Mouse (Mus musculus) spleen, adult 2 months (tissue): ENCODE data around the gene Gm39566. TPM values are rescaled to one million over a fixed set of nuclear protein-coding genes. Genes with fewer than 3 reads are reported as not detected.
A peak's percentile ranks its signal among the peaks of the same experiment; 100 is the strongest.

ENCODE experiments used
- DNase-seq, 2 experiments: peaks; one replicate each; pipeline versions ENCODE4 v3.0.0 to v3.0.0-alpha.2; 2012 to 2021; ENCODE audit warnings: low spot score in 2 of 2, low read depth in 1 of 2
- H3K27ac ChIP-seq: fragments of 200-500 bp; 2 replicates; pipeline ENCODE4 v1.5.1; 2012; ENCODE audit warnings: low read length, inconsistent platforms; ENCODE audit not compliant: insufficient read depth
- H3K27me3 ChIP-seq: fragments of 200-500 bp; 2 replicates; pipeline ENCODE4 v1.6.1; 2012; ENCODE audit warnings: mild to moderate bottlenecking, moderate library complexity, low read length, inconsistent platforms; ENCODE audit not compliant: control insufficient read depth, insufficient read depth
- H3K36me3 ChIP-seq: fragments of 200-500 bp; 2 replicates; pipeline ENCODE4 v1.6.1; 2012; ENCODE audit warnings: mild to moderate bottlenecking, low read length, inconsistent platforms; ENCODE audit not compliant: control insufficient read depth, insufficient read depth
- H3K4me1 ChIP-seq: fragments of 200-500 bp; 2 replicates; pipeline ENCODE4 v1.6.1; 2011; ENCODE audit warnings: inconsistent platforms; ENCODE audit not compliant: control insufficient read depth, insufficient read depth, insufficient read length
- H3K4me3 ChIP-seq: fragments of 200-500 bp; 2 replicates; pipeline ENCODE4 v1.5.1; 2011; ENCODE audit warnings: mild to moderate bottlenecking, inconsistent platforms; ENCODE audit not compliant: insufficient read depth, insufficient read length; ENCODE audit errors: extremely low read depth
- CTCF ChIP-seq: fragments of 200-500 bp; IDR thresholded peaks from 2 replicates; pipeline ENCODE4 v1.5.1; 2011; ENCODE audit warnings: mild to moderate bottlenecking, inconsistent platforms; ENCODE audit not compliant: insufficient read depth, insufficient read length, insufficient replicate concordance; ENCODE audit errors: extremely low read depth
- POLR2A ChIP-seq: fragments of 200-500 bp; IDR thresholded peaks from 2 replicates; pipeline ENCODE4 v1.6.1; 2011; ENCODE audit warnings: low read depth, low read length, inconsistent platforms
- WGBS: fragments of 180-500 bp; shearing (Covaris S2); methylation state at CpG from one replicate; pipeline ENCODE4 v1.1.7; 2018; 5-methylcytosine and 5-hydroxymethylcytosine counted together
- polyA plus RNA-seq: library from polyadenylated mRNA; depleted of rRNA; stranded (reverse); fragments of >200 nt; gene quantifications from 2 replicates; pipeline ENCODE4 v1.2.3, GENCODE M21; 2012

Gene Gm39566
- polyA plus RNA-seq, 1 experiment, result not detected

GRCm38 (mm10) chr11:69838714-69839104, 23.6 kb upstream of the Gm39566 start:
- Histone ChIP-seq H3K27me3 (peaks cover 13% of the 10 kb centered on the region), H3K4me1 (peaks cover 10% of the 10 kb centered on the region), H3K27ac (peak overlapping the region; percentile 46), H3K36me3 (no peaks in the 10 kb centered on the region), H3K4me3 (peak overlapping the region; percentile 76)
- 2% methylated on average over 7 of the region's 7 CpGs for WGBS
- no peak for DNase-seq
- no peak for TF ChIP-seq CTCF
- no peak for TF ChIP-seq POLR2A

DNA sequence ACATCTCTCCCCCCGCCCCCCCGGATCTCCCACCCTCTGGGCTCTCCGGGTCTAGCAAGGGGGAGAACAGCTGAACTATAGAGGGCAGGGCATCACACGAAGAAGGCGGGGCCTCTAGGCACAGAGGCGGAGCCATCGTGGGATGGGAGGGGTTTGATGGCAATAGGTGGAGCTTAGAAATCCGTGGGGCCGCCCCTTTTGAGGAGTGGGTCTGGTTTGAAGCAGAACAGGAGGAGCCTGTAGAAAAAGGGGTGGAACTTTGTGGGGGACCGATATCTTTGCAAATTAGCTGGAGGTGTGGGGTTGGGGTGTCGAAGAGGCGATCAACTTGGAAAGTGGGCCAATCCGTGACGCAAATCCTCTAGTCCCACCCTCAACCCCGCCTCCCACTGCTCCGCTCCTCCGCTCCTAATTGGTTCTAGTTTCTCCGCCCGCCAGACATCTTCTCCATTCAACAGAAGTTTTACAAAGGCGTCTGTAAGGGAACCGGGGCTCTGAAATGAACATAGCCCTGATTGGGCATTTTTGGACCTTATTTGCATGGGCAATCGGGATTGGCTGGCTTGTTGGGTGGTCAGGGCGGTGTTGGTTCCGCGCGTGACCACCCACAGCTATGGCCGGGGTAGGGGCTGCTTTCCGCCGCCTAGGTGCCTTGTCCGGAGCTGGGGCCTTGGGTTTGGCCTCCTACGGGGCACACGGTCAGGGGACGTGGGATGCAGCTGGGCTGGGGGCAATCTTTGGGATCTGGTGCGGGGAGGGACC, 23.0 kb upstream of the Gm39566 start, which contains the start of gene Tmem256:
Gene Tmem256, plus strand, starts transcription at position 563 of the 762 bp plus-strand sequence.
- peaks cover 10% of the 10 kb centered on the region for H3K4me1 ChIP-seq
- peak; percentile 79 to 91 for DNase-seq
- H3K36me3 ChIP-seq, result no peaks in the 10 kb centered on the region
- WGBS, result under 1% methylated on average over 34 of the region's 34 CpGs
- no peak for TF ChIP-seq CTCF
- TF ChIP-seq POLR2A, result peak; percentile 35
- peak within 1 kb of the TSS; percentile 76 for H3K4me3 ChIP-seq
- peaks cover 13% of the 10 kb centered on the region for H3K27me3 ChIP-seq
- peak within 1 kb of the TSS; percentile 46 for H3K27ac ChIP-seq

DNA sequence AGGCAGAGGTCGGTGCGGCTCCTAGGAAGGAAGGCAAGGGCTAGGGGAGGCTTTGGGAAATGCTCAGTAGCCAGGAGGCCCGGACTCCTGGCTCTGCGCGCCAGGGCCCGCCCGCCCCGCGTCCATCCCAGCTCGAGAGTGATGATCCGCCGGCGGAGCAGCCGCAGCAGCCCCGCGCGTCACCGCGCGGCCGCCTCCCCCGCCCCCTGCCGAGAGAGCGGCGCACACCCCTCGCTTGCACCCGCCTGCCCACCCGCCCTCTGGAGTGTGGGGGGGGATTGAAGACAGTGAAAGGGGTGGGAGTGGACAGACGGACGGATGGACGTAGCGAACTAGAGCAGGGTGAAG, 22.5 kb upstream of the Gm39566 start, which contains the start of gene Nlgn2:
Gene Nlgn2, minus strand, starts transcription at position 181 of the 348 bp plus-strand sequence.
- Histone ChIP-seq H3K27ac (peak within 1 kb of the TSS; percentile 46), H3K36me3 (no peaks in the 10 kb centered on the region), H3K4me3 (peak within 1 kb of the TSS; percentile 76), H3K4me1 (peaks cover 10% of the 10 kb centered on the region), H3K27me3 (peaks cover 13% of the 10 kb centered on the region)
- no peak for TF ChIP-seq CTCF
- no peak for TF ChIP-seq POLR2A
- 2% methylated on average over 32 of the region's 32 CpGs for WGBS
- no peak for DNase-seq

DNA sequence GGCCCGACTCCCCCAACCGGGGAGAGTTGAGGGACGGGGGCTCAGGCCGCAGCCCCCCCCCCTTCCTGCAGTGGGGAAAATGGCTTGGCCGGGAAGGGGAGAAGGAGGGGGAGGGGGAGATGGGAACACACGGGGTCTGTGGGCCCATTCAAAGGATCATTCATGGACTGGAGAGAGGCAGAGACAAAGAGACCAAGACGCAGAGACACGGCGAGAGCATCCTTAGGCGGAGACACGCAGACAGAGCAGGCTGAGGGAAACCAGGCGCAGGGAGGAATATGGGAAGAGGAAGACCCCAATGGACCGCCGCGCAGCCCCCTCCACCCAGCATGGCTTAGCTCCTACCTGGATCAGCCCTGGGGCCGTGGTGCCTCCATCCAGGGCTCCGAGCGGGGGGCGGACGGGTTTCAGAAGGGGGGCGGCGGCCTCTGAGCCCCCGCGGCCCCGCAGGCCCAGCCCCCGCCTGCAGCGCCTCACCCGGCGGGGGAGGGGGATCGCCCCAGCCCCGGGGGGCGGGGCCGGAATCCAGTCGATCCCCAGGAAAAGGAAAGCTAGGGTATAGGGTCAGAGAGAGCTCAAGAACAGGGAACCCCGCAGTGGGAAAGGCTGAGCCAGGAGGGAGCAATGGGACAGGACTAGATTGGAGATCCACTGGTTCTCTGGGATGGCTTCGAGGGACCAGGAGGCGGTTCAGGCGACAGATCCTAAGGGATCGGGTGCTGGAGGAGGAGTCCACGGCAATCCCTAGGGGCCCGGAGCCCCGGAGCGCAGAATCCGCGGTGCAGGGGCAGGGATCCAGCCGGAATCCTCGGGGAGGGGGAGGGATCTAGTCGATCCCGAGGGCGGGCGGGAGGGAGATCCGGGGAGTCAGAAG, 21.8 kb upstream of the Gm39566 start:
- no peaks in the 10 kb centered on the region for H3K36me3 ChIP-seq
- TF ChIP-seq POLR2A (no peak), CTCF (no peak)
- H3K27me3 ChIP-seq, result peaks cover 13% of the 10 kb centered on the region
- H3K4me1 ChIP-seq, result peaks cover 10% of the 10 kb centered on the region
- 6% methylated on average over 49 of the region's 52 CpGs for WGBS
- DNase-seq, result no peak
- peak overlapping the region; percentile 76 for H3K4me3 ChIP-seq
- no peak overlapping the region for H3K27ac ChIP-seq

GRCm38 (mm10) chr11:69835966-69836335, 20.9 kb upstream of the Gm39566 start:
- WGBS, result 62% methylated on average over 4 of the region's 4 CpGs
- peaks cover 13% of the 10 kb centered on the region for H3K27me3 ChIP-seq
- peaks cover 10% of the 10 kb centered on the region for H3K4me1 ChIP-seq
- H3K27ac ChIP-seq, result no peak overlapping the region
- no peaks in the 10 kb centered on the region for H3K36me3 ChIP-seq
- H3K4me3 ChIP-seq, result no peak overlapping the region
- TF ChIP-seq POLR2A (no peak), CTCF (no peak)
- no peak for DNase-seq

DNA sequence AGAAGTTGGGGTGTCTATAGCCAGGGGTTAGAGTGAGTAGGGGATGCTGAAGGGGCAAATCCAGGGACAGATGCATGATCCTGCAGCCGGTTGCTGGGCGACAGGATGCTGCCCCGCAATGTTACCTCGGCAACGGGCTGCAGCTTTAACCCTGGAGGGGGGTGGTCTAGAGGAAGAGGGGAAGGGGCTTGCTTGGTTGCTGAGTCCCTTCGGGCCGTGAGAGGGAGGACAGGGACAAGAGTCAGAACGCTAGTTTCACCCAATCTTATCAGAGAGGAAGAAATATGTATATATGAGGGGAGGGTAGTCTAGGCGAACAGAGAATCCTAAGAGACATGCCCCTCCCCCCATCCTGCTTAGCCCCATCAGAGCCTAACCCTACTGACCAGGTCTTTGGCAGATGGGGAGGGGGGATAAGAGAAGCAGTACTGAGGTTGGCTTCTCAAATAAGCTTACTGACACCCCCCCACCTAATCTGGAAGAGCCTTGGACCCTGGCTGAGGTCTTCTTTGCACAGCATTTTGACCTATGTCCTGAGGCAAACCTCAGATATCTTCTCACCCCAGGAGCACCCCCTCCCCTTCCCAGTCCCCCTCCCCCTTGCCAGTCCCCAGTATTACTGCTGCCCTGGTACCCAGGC, 20.3 kb upstream of the Gm39566 start:
- H3K4me1 ChIP-seq, result peaks cover 10% of the 10 kb centered on the region
- WGBS, result 82% methylated on average over 9 of the region's 9 CpGs
- peaks cover 13% of the 10 kb centered on the region for H3K27me3 ChIP-seq
- no peak overlapping the region for H3K27ac ChIP-seq
- H3K36me3 ChIP-seq, result no peaks in the 10 kb centered on the region
- DNase-seq, result no peak
- TF ChIP-seq CTCF, result no peak
- TF ChIP-seq POLR2A, result no peak
- no peak overlapping the region for H3K4me3 ChIP-seq
